Mouse (Mus musculus) cerebellum, adult 2 months (tissue): ENCODE measurements around the gene Setd5.

Experiments used
- CTCF ChIP-seq: fragments of 200-500 bp; IDR thresholded peaks from 2 replicates; pipeline ENCODE4 v1.5.1; 2011; ENCODE audit warnings: low read depth, mild to moderate bottlenecking, control low read depth, low read length, moderate library complexity, borderline replicate concordance; ENCODE audit not compliant: insufficient read depth
- POLR2A ChIP-seq: fragments of 200-500 bp; IDR thresholded peaks from 2 replicates; pipeline ENCODE4 v1.6.1; 2011; ENCODE audit warnings: low read length, control low read depth, borderline replicate concordance; ENCODE audit not compliant: insufficient read depth

DNA sequence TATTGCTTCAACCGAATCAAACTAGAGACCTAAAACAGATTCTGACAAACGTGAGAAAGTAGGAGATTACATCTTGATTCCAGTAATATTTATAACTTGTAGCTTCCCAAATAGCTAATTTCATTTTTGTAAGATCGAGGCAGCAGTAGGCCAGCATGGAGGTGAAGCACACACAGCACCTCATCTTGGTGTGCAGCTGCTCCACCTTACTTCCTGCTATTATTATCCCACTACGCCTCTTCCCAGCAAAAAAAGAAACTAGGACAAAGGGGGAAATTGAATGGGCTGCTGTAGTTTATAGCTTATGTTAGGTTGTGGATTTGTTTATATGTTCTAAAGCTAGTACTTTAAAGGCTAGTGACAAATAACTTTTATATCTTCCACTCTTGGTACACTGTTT is 7.4 kb downstream of the Setd5 start:
- TF ChIP-seq POLR2A (no peak), CTCF (no peak)
